ENCODE assay signal across 14 mouse cellular contexts in the genomic region with DNA sequence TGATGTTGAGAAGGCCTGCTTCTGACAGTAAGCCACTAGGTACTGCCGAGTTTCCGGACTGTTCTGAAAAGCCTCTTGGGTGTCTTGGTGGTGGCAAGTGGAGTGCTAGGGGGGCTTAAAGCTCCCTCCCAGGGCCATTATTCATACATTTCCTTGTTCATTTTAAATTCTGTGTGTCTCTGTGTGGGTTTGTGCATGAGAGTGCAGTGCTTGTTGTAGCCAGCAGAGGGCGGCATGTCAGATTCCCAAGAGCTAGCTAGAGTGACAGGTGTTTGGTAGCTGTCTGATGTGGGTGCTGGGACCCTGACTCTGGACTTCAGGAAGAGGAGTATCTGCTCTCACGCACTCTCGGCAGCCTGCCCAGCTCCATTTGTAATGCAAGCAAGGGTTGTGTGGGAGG. TPM values are rescaled to one million over a fixed set of nuclear protein-coding genes. Genes with fewer than 3 reads are reported as not detected.
A peak's percentile ranks its signal among the peaks of the same experiment; 100 is the strongest.
DNase-seq lines count a peak whose midpoint lies in the region; TF ChIP-seq lines count a peak whose summit lies in the region.
"Had no signal": no experiment of that assay in that cellular context is flagged by ENCODE, and none has a peak within 500 bp of the region (broad histone marks: within the 10 kb centered on the region; RNA-seq: fewer than 3 reads in every experiment).

No protein-coding gene starts in this region.

- peak; percentile 76 for DNase-seq in heart, adult 11 months
- no peak for DNase-seq in heart, postnatal 10 days
- DNase-seq in lung, adult 2 months: no peak
- no peak for DNase-seq in lung, postnatal 10 days
- DNase-seq in induced T-regulatory cell, adult 2 months (ENCODE audit: low read depth): peak; percentile 43
- DNase-seq in left cerebral cortex, adult 9 months (ENCODE audit: low spot score in 2 of 2): no peak
- DNase-seq in embryonic facial prominence, embryonic 10.5 days (ENCODE audit: low spot score): no peak
- DNase-seq: cerebellum, adult 9-11 months; gastrocnemius, postnatal 14 days; heart, postnatal 14 days had no signal

- H3K4me3 ChIP-seq in lung, adult 2 months (replicated peaks; ENCODE audit: extremely low read depth, low read depth, low read length): no peak overlapping the region
- H3K4me3 ChIP-seq in E14TG2a.4 (replicated peaks; ENCODE audit: low read length): no peak overlapping the region
- H3K4me3 ChIP-seq in embryonic facial prominence, embryonic 10.5 days: no peak overlapping the region
- H3K4me3 ChIP-seq: embryonic facial prominence, embryonic 13.5 days; limb, embryonic 12.5 days had no signal

- H3K27me3 ChIP-seq in E14TG2a.4 (ENCODE audit: insufficient read depth, low read length): 0 out of 2 replicates have a peak, but pooled peaks cover 11% of the 10 kb centered on the region
- no peaks in the 10 kb centered on the region for H3K27me3 ChIP-seq in embryonic facial prominence, embryonic 10.5 days (replicated peaks; ENCODE audit: low read depth, poor library complexity, severe bottlenecking)
- H3K27me3 ChIP-seq: embryonic facial prominence, embryonic 13.5 days; limb, embryonic 12.5 days had no signal

- H3K9me3 ChIP-seq in E14TG2a.4 (ENCODE audit: low read length): no peaks in the 10 kb centered on the region
- no peaks in the 10 kb centered on the region for H3K9me3 ChIP-seq in embryonic facial prominence, embryonic 10.5 days

- H3K4me1 ChIP-seq in lung, adult 2 months (ENCODE audit: control insufficient read depth, insufficient read depth, low read length): peaks cover 5% of the 10 kb centered on the region; the same call in 1 of the 2 replicates
- H3K4me1 ChIP-seq in E14TG2a.4 (replicated peaks; ENCODE audit: low read depth, low read length): peaks cover 62% of the 10 kb centered on the region
- H3K4me1 ChIP-seq in embryonic facial prominence, embryonic 10.5 days: no peaks in the 10 kb centered on the region
- H3K4me1 ChIP-seq: embryonic facial prominence, embryonic 13.5 days; limb, embryonic 12.5 days had no signal

- intact Hi-C loops in heart, postnatal 10 days (cut with DNase I): no loop called here

- no peak for TF ChIP-seq POLR2A in lung, adult 2 months (IDR thresholded peaks at IDR 0.05; ENCODE audit: borderline replicate concordance, extremely low read depth, low read depth, low read length)

- 97% methylated on average over 5 of the region's 5 CpGs for WGBS in lung, adult 2 months
- 93% methylated on average over 5 of the region's 5 CpGs for WGBS in embryonic facial prominence, embryonic 10.5 days

- TF ChIP-seq CTCF in lung, adult 2 months (IDR thresholded peaks at IDR 0.05; ENCODE audit: insufficient read depth, low read length): peak; percentile 46; the same call in 1 of the 2 replicates
- peak; percentile 91 for TF ChIP-seq CTCF in E14TG2a.4 (conservative IDR thresholded peaks at IDR 0.05; ENCODE audit: low read length)

- H3K27ac ChIP-seq in embryonic facial prominence, embryonic 10.5 days (replicated peaks): no peak overlapping the region
- H3K27ac ChIP-seq: embryonic facial prominence, embryonic 13.5 days; limb, embryonic 12.5 days; macrophage had no signal

- peaks cover 41% of the 10 kb centered on the region for H3K36me3 ChIP-seq in E14TG2a.4 (ENCODE audit: insufficient read depth, low read length)
- H3K36me3 ChIP-seq in embryonic facial prominence, embryonic 10.5 days (replicated peaks): peaks cover 100% of the 10 kb centered on the region

RNA-seq across cellular contexts. Expression of gene Polr2f, which starts 12.6 kb away (rescaled TPM):
- total RNA-seq in heart, postnatal 10 days (2021): 100 to 1,000 TPM; 118 to 130 TPM
- 35.2 and 38.9 TPM in 2 replicates for polyA plus RNA-seq in lung, adult 2 months (2012; rRNA removed)
- polyA plus RNA-seq in embryonic facial prominence, embryonic 10.5 days (2016; fragmentation: Nextera tagmentation; extraction: Ambion mirVana): 414 and 440 TPM in 2 replicates

RNA-seq across cellular contexts. Expression of gene 1700088E04Rik, which starts 12.8 kb away (rescaled TPM):
- 1 to 10 TPM; 1.8 to 2.3 TPM for total RNA-seq in heart, postnatal 10 days (2021)
- polyA plus RNA-seq in lung, adult 2 months (2012; rRNA removed): 20.1 and 20.8 TPM in 2 replicates
- 8.0 and 8.2 TPM in 2 replicates for polyA plus RNA-seq in embryonic facial prominence, embryonic 10.5 days (2016; fragmentation: Nextera tagmentation; extraction: Ambion mirVana)

RNA-seq across cellular contexts. Expression of gene Micall1, which starts 19.5 kb away (rescaled TPM):
- total RNA-seq in heart, postnatal 10 days (2021): 10 to 100 TPM; 80.2 to 82.8 TPM
- polyA plus RNA-seq in lung, adult 2 months (2012; rRNA removed): 31.9 and 36.1 TPM in 2 replicates
- 7.3 and 7.4 TPM in 2 replicates for polyA plus RNA-seq in embryonic facial prominence, embryonic 10.5 days (2016; fragmentation: Nextera tagmentation; extraction: Ambion mirVana)

RNA-seq across cellular contexts. Expression of gene Sox10, which starts 36.8 kb away (rescaled TPM):
- total RNA-seq in heart, postnatal 10 days (2021): 1 to 10 TPM; 1.6 to 2.4 TPM
- polyA plus RNA-seq in lung, adult 2 months (2012; rRNA removed): 1.4 and 3.6 TPM in 2 replicates
- polyA plus RNA-seq in embryonic facial prominence, embryonic 10.5 days (2016; fragmentation: Nextera tagmentation; extraction: Ambion mirVana): 11.4 and 12.9 TPM in 2 replicates
- polyA plus RNA-seq: macrophage had no signal

RNA-seq across cellular contexts. Expression of gene Eif3l, which starts 53.2 kb away (rescaled TPM):
- total RNA-seq in heart, postnatal 10 days (2021): 10 to 100 TPM; 94.5 to 95.7 TPM
- polyA plus RNA-seq in lung, adult 2 months (2012; rRNA removed): 81.2 and 105 TPM in 2 replicates
- 280 and 287 TPM in 2 replicates for polyA plus RNA-seq in embryonic facial prominence, embryonic 10.5 days (2016; fragmentation: Nextera tagmentation; extraction: Ambion mirVana)

Comparison
In these comparisons a context has a peak if more than half of its experiments do, and no peak if none do; other contexts are left out.
1. DNase-seq: peak in heart, adult 11 months (single experiment) and induced T-regulatory cell, adult 2 months (single experiment); none in heart, postnatal 10 days (0 of 2), lung, adult 2 months (single experiment), lung, postnatal 10 days (single experiment), left cerebral cortex, adult 9 months (0 of 2) and embryonic facial prominence, embryonic 10.5 days (single experiment).
2. RNA of gene Polr2f, which starts 12.6 kb away (polyA plus RNA-seq): 414 to 440 TPM in embryonic facial prominence, embryonic 10.5 days; 35.2 to 38.9 TPM in lung, adult 2 months; every median in the first group is over 10 times any median in the second.